Mouse (Mus musculus): Measurements from ENCODE around the gene Prkaca. TPM values are rescaled to one million over a fixed set of nuclear protein-coding genes. Genes with fewer than 3 reads are reported as not detected.
A peak's percentile ranks its signal among the peaks of the same experiment; 100 is the strongest.
"Not testable (repeated sequence)": the region's sequence is repeated elsewhere in the genome, so short reads cannot be mapped to it uniquely, and the experiment has no call there.

Prkaca gene
- polyA plus RNA-seq, 1 experiment from 2014 or later = 163 TPM

DNA sequence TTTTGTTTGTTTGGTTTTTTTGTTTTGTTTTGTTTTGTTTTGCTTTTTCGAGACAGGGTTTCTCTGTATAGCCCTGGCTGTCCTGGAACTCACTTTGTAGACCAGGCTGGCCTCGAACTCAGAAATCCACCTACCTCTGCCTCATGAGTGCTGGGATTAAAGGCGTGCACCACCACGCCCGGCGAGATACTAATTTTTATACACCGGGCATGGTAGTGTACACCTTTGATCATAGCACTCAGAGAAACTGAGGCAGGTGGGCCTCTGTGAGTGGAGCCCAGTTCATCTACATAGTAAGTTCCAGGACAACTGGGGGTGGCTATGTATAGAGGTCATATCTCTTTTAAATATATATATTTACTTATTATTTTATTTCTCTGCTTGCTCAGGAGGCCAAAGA lies 32.7 kb downstream of the Prkaca start:
- H3K4me2 ChIP-seq = not testable (repeated sequence)
- peak overlapping the region; percentile 88; the same call in 1 of the 2 replicates for H3K27ac ChIP-seq

DNA sequence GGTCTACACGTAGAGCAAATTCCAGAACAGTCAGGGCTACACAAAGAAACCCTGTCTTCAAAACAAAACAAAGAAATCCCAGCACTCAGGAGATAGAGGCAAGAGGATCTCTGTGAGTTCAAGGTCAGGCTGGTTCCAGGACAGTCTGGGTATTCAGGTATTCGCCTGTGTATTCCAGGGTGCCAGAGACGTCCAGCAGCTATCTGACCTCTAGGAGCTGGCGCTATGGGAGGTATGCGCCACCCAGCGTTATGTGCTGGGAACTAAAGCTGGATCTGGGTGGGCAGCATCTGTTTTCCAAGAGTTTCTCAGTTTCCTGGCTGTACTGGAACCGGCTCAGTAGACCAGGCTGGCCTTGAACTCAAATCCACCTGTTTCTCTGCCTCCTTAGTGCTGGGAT lies 35.6 kb downstream of the Prkaca start:
- no peak for ATAC-seq (replicated peaks; ENCODE audit: low FRiP score)
- no peak overlapping the region for H3K4me3 ChIP-seq (replicated peaks)
- WGBS = 32% methylated on average over 7 of the region's 7 CpGs
- no peak overlapping the region for H3K27ac ChIP-seq
- no peak overlapping the region for H3K4me2 ChIP-seq
- H3K9ac ChIP-seq = no peak overlapping the region
- H3K9me3 ChIP-seq (replicated peaks) = no peaks in the 10 kb centered on the region
- H3K36me3 ChIP-seq = no peaks in the 10 kb centered on the region
- H3K4me1 ChIP-seq = peaks cover 47% of the 10 kb centered on the region
- H3K27me3 ChIP-seq = peaks cover 34% of the 10 kb centered on the region

More for the DNA sequence above, 32.7 kb downstream of the Prkaca start:
- H3K4me1 ChIP-seq = peaks cover 41% of the 10 kb centered on the region
- ATAC-seq (replicated peaks; ENCODE audit: low FRiP score); H3K9ac ChIP-seq; H3K9me3 ChIP-seq (replicated peaks); H3K4me3 ChIP-seq (replicated peaks): not testable (repeated sequence)
- 90% methylated on average over 7 of the region's 7 CpGs for WGBS
- H3K36me3 ChIP-seq = peaks cover 20% of the 10 kb centered on the region
- H3K27me3 ChIP-seq = peaks cover 11% of the 10 kb centered on the region

DNA sequence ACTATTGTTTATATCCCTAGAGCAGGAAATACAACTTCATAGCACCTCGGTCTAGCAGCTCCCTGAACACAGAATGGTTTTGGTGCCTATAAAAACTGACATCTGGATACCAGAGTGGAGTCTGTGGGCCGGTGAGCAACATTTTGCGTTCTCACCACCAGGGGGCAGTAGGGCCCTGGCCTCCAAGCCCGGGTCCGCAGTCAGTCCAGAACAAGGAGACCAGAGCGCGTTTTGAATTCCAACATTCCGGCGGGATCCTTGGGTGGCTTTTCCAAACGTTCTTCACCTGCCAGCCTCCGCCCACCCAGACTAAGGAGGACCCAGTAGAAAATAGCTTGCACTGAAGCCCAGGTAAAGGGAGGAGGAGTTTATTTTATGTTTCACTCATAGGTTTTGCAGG lies 37.1 kb downstream of the Prkaca start:
- peak overlapping the region; percentile 95 for H3K4me2 ChIP-seq
- WGBS = 1% methylated on average over 11 of the region's 11 CpGs
- ATAC-seq (replicated peaks; ENCODE audit: low FRiP score) = peak; percentile 7
- H3K9me3 ChIP-seq (replicated peaks) = no peaks in the 10 kb centered on the region
- no peaks in the 10 kb centered on the region for H3K36me3 ChIP-seq
- peaks cover 36% of the 10 kb centered on the region for H3K27me3 ChIP-seq
- no peak overlapping the region for H3K9ac ChIP-seq
- no peak overlapping the region for H3K27ac ChIP-seq
- peaks cover 35% of the 10 kb centered on the region for H3K4me1 ChIP-seq
- H3K4me3 ChIP-seq (replicated peaks) = no peak overlapping the region

DNA sequence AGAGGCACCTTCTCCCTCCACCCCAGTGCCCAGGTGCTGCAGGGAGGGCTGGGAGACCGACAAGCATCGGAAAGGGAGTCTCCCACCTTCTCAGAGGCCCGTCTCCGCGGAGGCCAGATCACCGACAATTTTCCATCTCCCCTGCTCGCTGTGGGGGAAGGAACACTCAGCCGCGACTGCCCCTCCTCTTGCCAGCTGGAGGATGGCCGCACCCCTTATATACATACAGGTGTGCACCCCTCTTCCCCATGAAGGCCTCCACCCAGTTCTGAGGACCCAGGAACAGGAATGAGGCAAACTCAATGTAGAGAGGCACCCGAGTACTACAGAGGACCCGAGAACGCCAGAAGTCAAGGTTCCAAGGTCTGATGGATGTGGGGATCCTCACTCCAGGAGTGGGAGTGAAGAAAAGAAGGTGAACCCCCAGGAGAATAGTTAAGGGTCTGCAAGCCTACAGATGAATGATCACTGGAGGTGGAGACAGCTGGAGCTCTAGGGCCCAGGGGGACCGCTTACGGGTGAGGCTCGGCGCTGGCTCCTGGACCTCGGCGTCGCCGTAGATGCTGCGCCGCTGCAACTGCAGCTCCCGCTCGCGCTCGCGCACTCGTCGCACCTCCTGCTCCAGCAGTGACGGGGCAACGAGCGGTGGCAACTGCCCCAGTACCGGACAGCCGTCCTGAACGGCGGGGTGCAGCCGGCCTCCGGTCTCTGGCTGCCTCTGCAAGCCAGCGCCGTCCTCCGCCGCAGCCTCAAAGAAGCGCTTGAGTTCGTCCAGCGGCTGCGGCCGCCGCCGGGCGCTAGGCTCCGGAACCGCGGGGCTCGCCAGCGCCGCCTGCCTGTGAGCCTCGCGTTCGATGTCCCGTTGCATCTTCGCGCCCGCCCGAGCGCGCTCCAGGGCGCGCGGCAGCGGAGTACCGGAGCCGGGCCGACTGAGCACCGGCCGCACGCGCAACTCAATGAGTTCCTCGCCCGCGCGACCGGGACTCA lies 38.1 kb downstream of the Prkaca start:
- Histone ChIP-seq H3K4me1 (peaks cover 32% of the 10 kb centered on the region), H3K27me3 (peaks cover 36% of the 10 kb centered on the region), H3K27ac (no peak overlapping the region), H3K4me2 (peak overlapping the region; percentile 95), H3K9ac (peak overlapping the region; percentile 51; the same call in 1 of the 2 replicates), H3K36me3 (no peaks in the 10 kb centered on the region), H3K4me3 (replicated peaks) (peak overlapping the region; percentile 54), H3K9me3 (replicated peaks) (no peaks in the 10 kb centered on the region)
- peak; percentile 41; the same call in 1 of the 2 replicates for ATAC-seq (replicated peaks; ENCODE audit: low FRiP score)
- WGBS = 1% methylated on average over 83 of the region's 83 CpGs

DNA sequence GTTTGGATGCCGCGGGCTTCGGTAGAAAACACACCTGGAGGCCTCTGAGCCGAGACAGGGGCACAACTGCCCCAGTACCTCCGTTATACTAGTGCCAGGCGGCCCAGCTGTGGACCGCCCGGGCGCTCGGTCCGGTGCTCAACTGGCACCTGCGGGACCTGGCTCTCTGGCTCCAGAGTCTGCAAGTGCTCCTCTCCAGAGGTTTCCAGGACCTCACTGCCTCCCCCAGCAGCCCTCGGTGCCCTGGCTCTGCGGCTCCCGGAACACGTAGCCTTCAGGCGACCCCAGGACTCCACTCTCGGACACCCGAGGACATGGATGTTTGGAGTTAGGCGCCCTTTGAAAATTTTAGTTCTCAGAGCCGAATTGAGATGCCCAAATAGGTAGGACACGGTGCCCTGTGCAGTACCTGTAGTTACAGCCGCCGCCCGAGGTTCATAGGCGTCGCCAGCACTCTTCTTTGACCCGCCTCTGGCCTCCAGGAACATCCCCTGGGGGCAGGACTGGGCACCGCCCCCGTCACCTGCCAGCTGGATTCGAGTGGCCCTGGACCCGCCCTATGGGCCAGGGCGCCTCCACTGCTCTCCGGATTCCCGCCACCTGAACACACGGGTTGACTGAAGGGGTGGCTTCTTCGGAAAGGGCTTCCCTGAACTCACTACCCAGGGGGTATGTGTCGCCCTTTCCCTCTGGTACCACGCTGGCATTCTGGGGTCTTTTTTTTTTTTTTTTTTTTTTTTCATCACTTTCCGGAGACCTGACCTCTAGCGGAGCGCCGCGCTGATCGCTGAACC lies 39.1 kb downstream of the Prkaca start, which contains the start of gene 2210011C24Rik:
Gene 2210011C24Rik, minus strand, starts transcription at position 467 of the 794 bp plus-strand sequence.
- H3K9ac ChIP-seq = peak within 1 kb of the TSS; percentile 51
- under 1% methylated on average over 45 of the region's 45 CpGs for WGBS
- peak within 1 kb of the TSS; percentile 95 for H3K4me2 ChIP-seq
- peaks cover 32% of the 10 kb centered on the region for H3K4me1 ChIP-seq
- peak within 1 kb of the TSS; percentile 15; the same call in 1 of the 2 replicates for H3K27ac ChIP-seq
- no peaks in the 10 kb centered on the region for H3K9me3 ChIP-seq (replicated peaks)
- ATAC-seq (replicated peaks; ENCODE audit: low FRiP score) = peak; percentile 44
- peaks cover 36% of the 10 kb centered on the region for H3K27me3 ChIP-seq
- peak within 1 kb of the TSS; percentile 54 for H3K4me3 ChIP-seq (replicated peaks)
- no peaks in the 10 kb centered on the region for H3K36me3 ChIP-seq

DNA sequence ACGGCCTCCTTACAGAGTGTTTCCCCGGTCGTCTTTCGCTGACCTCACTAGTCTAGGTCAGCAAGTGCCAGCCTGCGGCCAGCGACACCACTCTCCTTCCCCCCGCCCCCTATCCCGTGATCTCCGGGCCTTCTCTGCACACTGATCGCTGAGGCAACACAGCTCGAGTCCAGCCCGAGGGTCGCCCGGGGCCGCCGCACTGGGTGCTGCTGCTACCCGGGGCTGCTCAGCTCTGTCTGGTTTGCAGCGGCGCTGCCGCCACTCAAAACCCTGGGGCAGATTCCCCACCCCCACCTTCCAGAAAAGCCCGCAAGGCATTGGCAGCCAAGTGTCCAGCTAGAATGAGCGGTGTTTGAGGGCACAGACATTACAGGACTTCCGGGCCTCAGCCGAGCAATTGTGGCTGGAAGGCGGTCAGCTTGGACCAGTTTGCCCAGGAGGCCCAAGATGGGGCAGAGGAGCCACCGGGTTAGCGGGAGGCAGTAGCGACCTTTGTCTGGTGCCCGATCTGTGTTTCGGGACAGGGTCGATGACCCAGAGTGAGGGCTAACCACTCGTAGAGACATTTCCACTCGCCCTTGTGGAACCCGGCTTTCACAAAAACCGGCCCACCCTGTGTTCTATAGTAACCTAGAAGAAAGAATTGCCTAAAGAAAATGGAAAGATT lies 39.8 kb downstream of the Prkaca start:
- ATAC-seq (replicated peaks; ENCODE audit: low FRiP score) = peak; percentile 44; the same call in 1 of the 2 replicates

DNA sequence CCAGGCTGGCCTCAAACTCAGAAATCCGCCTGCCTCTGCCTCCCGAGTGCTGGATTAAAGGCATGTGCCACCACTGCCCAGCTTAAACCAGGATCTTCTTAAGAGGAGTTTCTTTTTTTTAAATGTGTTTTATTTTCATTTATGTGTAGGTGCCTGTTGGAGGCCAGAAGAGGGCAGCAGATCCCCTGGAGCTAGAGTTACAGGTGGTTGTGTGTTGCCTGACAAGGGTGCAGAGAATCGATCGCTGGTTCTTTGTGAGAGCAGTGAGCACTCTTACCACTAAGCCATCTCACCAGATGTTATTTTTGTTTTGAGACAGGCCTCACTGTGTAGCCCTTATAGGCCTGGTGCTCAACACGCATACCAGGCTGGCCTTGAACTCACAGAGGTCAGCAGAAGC lies 43.0 kb downstream of the Prkaca start:
- 96% methylated on average over 5 of the region's 5 CpGs for WGBS
- ATAC-seq (replicated peaks; ENCODE audit: low FRiP score) = no peak
- no peaks in the 10 kb centered on the region for H3K9me3 ChIP-seq (replicated peaks)
- no peak overlapping the region for H3K9ac ChIP-seq
- H3K4me2 ChIP-seq = no peak overlapping the region
- peaks cover 32% of the 10 kb centered on the region for H3K4me1 ChIP-seq
- no peaks in the 10 kb centered on the region for H3K36me3 ChIP-seq
- peaks cover 33% of the 10 kb centered on the region for H3K27me3 ChIP-seq
- H3K27ac ChIP-seq = no peak overlapping the region
- H3K4me3 ChIP-seq (replicated peaks) = no peak overlapping the region

More for the DNA sequence above, 39.8 kb downstream of the Prkaca start:
- Histone ChIP-seq H3K4me3 (replicated peaks) (peak overlapping the region; percentile 54), H3K36me3 (no peaks in the 10 kb centered on the region), H3K27ac (peak overlapping the region; percentile 15; the same call in 1 of the 2 replicates), H3K9me3 (replicated peaks) (no peaks in the 10 kb centered on the region), H3K27me3 (peaks cover 36% of the 10 kb centered on the region), H3K9ac (peak overlapping the region; percentile 31; the same call in 1 of the 2 replicates), H3K4me1 (peaks cover 32% of the 10 kb centered on the region), H3K4me2 (peak overlapping the region; percentile 95)
- WGBS = 6% methylated on average over 35 of the region's 35 CpGs

DNA sequence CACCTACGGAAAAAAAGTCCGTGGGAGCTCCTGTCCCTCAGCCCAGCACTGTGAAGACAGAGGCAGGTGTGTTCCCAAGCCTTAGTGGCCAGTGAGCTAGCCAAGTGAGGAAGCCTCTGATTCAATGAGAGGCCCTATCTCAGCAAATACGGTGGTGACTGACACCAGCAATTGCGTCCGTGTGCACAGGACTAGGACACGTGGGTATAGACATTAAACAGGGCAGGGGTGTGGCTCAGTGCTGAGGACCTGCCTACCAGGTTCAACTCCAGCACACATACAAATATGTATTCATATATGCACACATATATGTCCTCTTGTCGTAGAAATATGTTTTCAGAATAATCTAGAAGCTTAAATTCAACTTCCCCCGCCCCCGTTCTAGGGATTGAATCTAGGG lies 46.9 kb downstream of the Prkaca start:
- Histone ChIP-seq H3K36me3 (no peaks in the 10 kb centered on the region), H3K9me3 (replicated peaks) (no peaks in the 10 kb centered on the region), H3K27me3 (peaks cover 13% of the 10 kb centered on the region; the same call in 1 of the 2 replicates), H3K9ac (no peak overlapping the region), H3K4me1 (peaks cover 48% of the 10 kb centered on the region), H3K4me3 (replicated peaks) (no peak overlapping the region), H3K4me2 (no peak overlapping the region), H3K27ac (no peak overlapping the region)
- WGBS = 78% methylated on average over 9 of the region's 9 CpGs
- no peak for ATAC-seq (replicated peaks; ENCODE audit: low FRiP score)

DNA sequence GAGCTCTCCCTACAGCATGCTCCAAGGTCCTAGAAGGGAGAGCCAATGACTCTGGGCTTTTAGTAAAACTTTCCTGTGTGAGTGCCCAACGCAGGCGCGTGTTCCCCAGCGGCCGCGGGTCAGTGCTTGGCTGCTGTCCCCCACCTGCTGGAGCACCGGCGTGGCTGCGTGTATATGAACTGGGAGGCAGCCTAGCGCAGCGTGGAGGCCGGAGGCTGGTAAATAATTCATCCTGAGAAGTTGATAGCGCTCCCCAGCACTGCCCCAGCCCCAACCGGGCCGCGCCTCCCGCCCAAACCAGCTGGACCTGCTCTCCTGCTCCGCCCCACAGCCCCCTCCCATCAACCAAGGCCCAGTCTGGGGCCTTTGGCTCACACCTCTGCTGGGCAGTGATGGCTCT lies 48.3 kb downstream of the Prkaca start, which contains the start of gene Palm3:
Gene Palm3, plus strand, starts transcription at position 376 of the 400 bp plus-strand sequence.
- WGBS = 3% methylated on average over 17 of the region's 18 CpGs
- H3K9ac ChIP-seq = peak within 1 kb of the TSS; percentile 39; the same call in 1 of the 2 replicates
- H3K4me3 ChIP-seq (replicated peaks) = peak within 1 kb of the TSS; percentile 40
- H3K4me1 ChIP-seq = peaks cover 62% of the 10 kb centered on the region
- peak within 1 kb of the TSS; percentile 86 for H3K27ac ChIP-seq
- peaks cover 13% of the 10 kb centered on the region; the same call in 1 of the 2 replicates for H3K27me3 ChIP-seq
- ATAC-seq (replicated peaks; ENCODE audit: low FRiP score) = peak; percentile 86
- H3K4me2 ChIP-seq = peak within 1 kb of the TSS; percentile 59
- no peaks in the 10 kb centered on the region for H3K36me3 ChIP-seq
- no peaks in the 10 kb centered on the region for H3K9me3 ChIP-seq (replicated peaks)

DNA sequence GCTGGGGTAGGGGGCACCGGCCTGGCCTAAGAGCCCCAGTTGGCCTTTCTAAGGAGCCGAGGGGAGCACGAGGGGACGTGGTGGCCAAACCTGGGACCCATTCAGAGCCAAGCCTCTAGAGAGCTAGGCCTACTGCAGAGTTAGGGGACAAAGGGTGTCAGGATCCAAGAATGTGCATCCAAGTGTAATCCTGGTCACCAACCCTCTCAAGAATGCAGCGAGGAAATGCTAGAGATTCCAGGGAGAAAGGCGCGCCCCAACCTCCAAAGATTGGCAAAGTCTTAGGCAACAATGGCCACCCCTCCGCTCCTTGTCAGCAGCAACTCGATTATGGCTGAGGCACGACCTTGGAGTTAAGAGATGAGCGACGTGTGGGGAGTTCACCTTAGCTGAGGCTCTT lies 48.8 kb downstream of the Prkaca start:
- H3K9ac ChIP-seq = peak overlapping the region; percentile 39; the same call in 1 of the 2 replicates
- ATAC-seq (replicated peaks; ENCODE audit: low FRiP score) = peak; percentile 24
- peak overlapping the region; percentile 86 for H3K27ac ChIP-seq
- peaks cover 17% of the 10 kb centered on the region for H3K27me3 ChIP-seq
- H3K36me3 ChIP-seq = no peaks in the 10 kb centered on the region
- no peaks in the 10 kb centered on the region for H3K9me3 ChIP-seq (replicated peaks)
- H3K4me2 ChIP-seq = peak overlapping the region; percentile 59
- peaks cover 66% of the 10 kb centered on the region for H3K4me1 ChIP-seq
- 46% methylated on average over 12 of the region's 12 CpGs for WGBS
- peak overlapping the region; percentile 40 for H3K4me3 ChIP-seq (replicated peaks)

DNA sequence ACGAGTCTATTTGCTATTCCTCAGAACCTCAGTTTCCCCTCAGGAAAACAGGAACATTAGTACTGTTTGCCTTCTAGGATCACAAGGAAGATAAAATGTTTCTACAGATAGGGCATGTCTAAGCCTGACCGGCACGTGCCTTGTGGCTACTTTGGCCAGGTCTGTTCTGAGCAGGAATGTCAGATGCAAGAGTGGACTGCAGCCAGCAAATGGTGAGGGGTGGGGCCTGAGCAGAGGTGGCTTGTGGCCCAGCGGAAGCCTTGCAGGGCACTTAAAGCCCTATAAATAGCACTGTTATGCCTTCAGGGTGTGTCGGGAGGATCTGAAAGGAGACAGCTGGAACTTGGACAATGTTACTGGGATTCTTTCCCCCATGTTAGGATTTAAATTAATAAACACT lies 50.3 kb downstream of the Prkaca start:
- Histone ChIP-seq H3K4me1 (peaks cover 69% of the 10 kb centered on the region), H3K36me3 (no peaks in the 10 kb centered on the region; the same call in 1 of the 2 replicates), H3K9ac (no peak overlapping the region), H3K4me2 (peak overlapping the region; percentile 59), H3K9me3 (replicated peaks) (no peaks in the 10 kb centered on the region), H3K27me3 (peaks cover 24% of the 10 kb centered on the region), H3K27ac (peak overlapping the region; percentile 86), H3K4me3 (replicated peaks) (0 out of 2 replicates have a peak overlapping the region, but pooled peaks have one; percentile 40)
- 7% methylated on average over 5 of the region's 5 CpGs for WGBS
- ATAC-seq (replicated peaks; ENCODE audit: low FRiP score) = no peak

Measured in kidney, embryonic 15.5 days (tissue).